8 mouse cellular contexts compared by ENCODE assay signal in genomic region chr17:27557927-27558661, GRCm38 (mm10). TPM values are rescaled to one million over a fixed set of nuclear protein-coding genes. Genes with fewer than 3 reads are reported as not detected.
DNase-seq lines count a peak whose midpoint lies in the region; ATAC-seq and TF ChIP-seq lines count a peak whose summit lies in the region.

No protein-coding gene starts in this region.

- 13% methylated on average over 14 of the region's 14 CpGs for WGBS in kidney, postnatal 0 days
- WGBS in forebrain, postnatal 0 days: 8% methylated on average over 14 of the region's 14 CpGs
- under 1% methylated on average over 14 of the region's 14 CpGs for WGBS in midbrain, embryonic 11.5 days

- no peaks in the 10 kb centered on the region for H3K36me3 ChIP-seq in kidney, postnatal 0 days (ENCODE audit: insufficient read depth, low read length)
- peaks cover 5% of the 10 kb centered on the region for H3K36me3 ChIP-seq in forebrain, postnatal 0 days (ENCODE audit: insufficient read depth)
- H3K36me3 ChIP-seq in midbrain, embryonic 11.5 days (ENCODE audit: control insufficient read depth, insufficient read depth, low read length): no peaks in the 10 kb centered on the region

- H3K9ac ChIP-seq in kidney, postnatal 0 days (ENCODE audit: low read depth, low read length): peak overlapping the region; percentile 88
- peak overlapping the region; percentile 94; the same call in 1 of the 2 replicates for H3K9ac ChIP-seq in forebrain, postnatal 0 days
- H3K9ac ChIP-seq in midbrain, embryonic 11.5 days (ENCODE audit: low read length): peak overlapping the region; percentile 94

- no peak for DNase-seq in kidney, postnatal 0 days (ENCODE audit: low spot score)
- DNase-seq in kidney, adult 9 months: no peak
- peak; percentile 81 for DNase-seq in brain, adult 2 months (ENCODE audit: low read depth, low spot score)
- DNase-seq in forebrain, postnatal 0 days: no peak
- DNase-seq in midbrain, embryonic 11.5 days (ENCODE audit: low spot score, missing footprints): peak; percentile 86
- no peak for DNase-seq in adrenal gland, adult 18-20 months (ENCODE audit: low spot score in 2 of 2)
- DNase-seq in urinary bladder, postnatal 10 days (ENCODE audit: low spot score): no peak
- DNase-seq in urinary bladder, postnatal 25 days (ENCODE audit: low spot score): no peak

- H3K4me1 ChIP-seq in kidney, postnatal 0 days (replicated peaks; ENCODE audit: insufficient read depth, low read length): peaks cover 18% of the 10 kb centered on the region
- H3K4me1 ChIP-seq in forebrain, postnatal 0 days (ENCODE audit: insufficient read depth): peaks cover 19% of the 10 kb centered on the region
- H3K4me1 ChIP-seq in midbrain, embryonic 11.5 days (ENCODE audit: control insufficient read depth, insufficient read depth, low read length): peaks cover 44% of the 10 kb centered on the region

- peak overlapping the region; percentile 91 for H3K4me2 ChIP-seq in kidney, postnatal 0 days (ENCODE audit: low read length)
- peak overlapping the region; percentile 78 for H3K4me2 ChIP-seq in forebrain, postnatal 0 days (ENCODE audit: low read depth)
- peak overlapping the region; percentile 76 for H3K4me2 ChIP-seq in midbrain, embryonic 11.5 days

- H3K27ac ChIP-seq in kidney, postnatal 0 days: peak overlapping the region; percentile 96
- H3K27ac ChIP-seq in forebrain, postnatal 0 days (ENCODE audit: low read depth, low read length): no peak overlapping the region
- H3K27ac ChIP-seq in midbrain, embryonic 11.5 days (ENCODE audit: low read depth, low read length): peak overlapping the region; percentile 95; the same call in 1 of the 2 replicates

- no peak for TF ChIP-seq CTCF in kidney, postnatal 0 days (IDR thresholded peaks at IDR 0.05; ENCODE audit: low read depth)
- no peak for TF ChIP-seq CTCF in forebrain, postnatal 0 days (IDR thresholded peaks at IDR 0.05; ENCODE audit: low read depth)

- H3K4me3 ChIP-seq in kidney, postnatal 0 days (replicated peaks; ENCODE audit: low read depth, low read length): peak overlapping the region; percentile 77
- H3K4me3 ChIP-seq in forebrain, postnatal 0 days (ENCODE audit: low read depth, low read length): peak overlapping the region; percentile 86
- peak overlapping the region; percentile 95 for H3K4me3 ChIP-seq in midbrain, embryonic 11.5 days (ENCODE audit: low read depth, low read length)

- H3K9me3 ChIP-seq in kidney, postnatal 0 days (replicated peaks; ENCODE audit: low read length): no peaks in the 10 kb centered on the region
- no peaks in the 10 kb centered on the region for H3K9me3 ChIP-seq in forebrain, postnatal 0 days (ENCODE audit: low read length)
- H3K9me3 ChIP-seq in midbrain, embryonic 11.5 days (ENCODE audit: control insufficient read depth, low read length): no peaks in the 10 kb centered on the region

- no peaks in the 10 kb centered on the region for H3K27me3 ChIP-seq in kidney, postnatal 0 days (ENCODE audit: insufficient read depth, low read length)
- H3K27me3 ChIP-seq in forebrain, postnatal 0 days (ENCODE audit: insufficient read depth, low read length): no peaks in the 10 kb centered on the region
- H3K27me3 ChIP-seq in midbrain, embryonic 11.5 days (ENCODE audit: control insufficient read depth, insufficient read depth, low read length): no peaks in the 10 kb centered on the region

- no peak for ATAC-seq in kidney, postnatal 0 days (replicated peaks; ENCODE audit: low FRiP score, low read depth)
- ATAC-seq in forebrain, postnatal 0 days: no peak
- ATAC-seq in midbrain, embryonic 11.5 days (ENCODE audit: low FRiP score): no peak

RNA-seq across cellular contexts. Expression of gene Hmga1, which starts 1.8 kb away (rescaled TPM):
- 131 and 136 TPM in 2 replicates for polyA plus RNA-seq in kidney, postnatal 0 days (2015; fragmentation: Nextera tagmentation; extraction: Ambion mirVana)
- total RNA-seq in forebrain, postnatal 0 days (2014; rRNA removed): 84.7 and 99.1 TPM in 2 replicates
- 122 and 123 TPM in 2 replicates for polyA plus RNA-seq in forebrain, postnatal 0 days (2015; fragmentation: Nextera tagmentation; extraction: Ambion mirVana)
- 354 and 406 TPM in 2 replicates for polyA plus RNA-seq in midbrain, embryonic 11.5 days (2014; fragmentation: Nextera tagmentation; extraction: Ambion mirVana)
- 10 to 100 TPM; 16.8 to 29.5 TPM for total RNA-seq in adrenal gland, adult 18-20 months (2021)

RNA-seq across cellular contexts. Expression of gene AI413582, which starts 7.5 kb away (rescaled TPM):
- polyA plus RNA-seq in kidney, postnatal 0 days (2015; fragmentation: Nextera tagmentation; extraction: Ambion mirVana): 34.5 and 35.6 TPM in 2 replicates
- 35.0 and 70.3 TPM in 2 replicates for total RNA-seq in forebrain, postnatal 0 days (2014; rRNA removed)
- 85.2 and 92.8 TPM in 2 replicates for polyA plus RNA-seq in forebrain, postnatal 0 days (2015; fragmentation: Nextera tagmentation; extraction: Ambion mirVana)
- polyA plus RNA-seq in midbrain, embryonic 11.5 days (2014; fragmentation: Nextera tagmentation; extraction: Ambion mirVana): 14.8 and 20.2 TPM in 2 replicates
- 10 to 100 TPM; 20.1 to 21.7 TPM for total RNA-seq in adrenal gland, adult 18-20 months (2021)

RNA-seq across cellular contexts. Expression of gene Grm4, which starts 36.9 kb away (rescaled TPM):
- polyA plus RNA-seq in kidney, postnatal 0 days (2015; fragmentation: Nextera tagmentation; extraction: Ambion mirVana): 1.1 and 1.3 TPM in 2 replicates
- 13.1 and 14.5 TPM in 2 replicates for total RNA-seq in forebrain, postnatal 0 days (2014; rRNA removed)
- polyA plus RNA-seq in forebrain, postnatal 0 days (2015; fragmentation: Nextera tagmentation; extraction: Ambion mirVana): 3.2 and 5.5 TPM in 2 replicates
- 3.5 and 3.6 TPM in 2 replicates for polyA plus RNA-seq in midbrain, embryonic 11.5 days (2014; fragmentation: Nextera tagmentation; extraction: Ambion mirVana)
- 1 to 10 TPM in 1 of 2 experiments, under 1 TPM in 1; 0.80 to 1.4 TPM for total RNA-seq in adrenal gland, adult 18-20 months (2021)

Comparison
In these comparisons a context has a peak if more than half of its experiments do, and no peak if none do; other contexts are left out.
1. DNase-seq: peak in brain, adult 2 months (single experiment) and midbrain, embryonic 11.5 days (single experiment); none in kidney, postnatal 0 days (single experiment), kidney, adult 9 months (single experiment), forebrain, postnatal 0 days (single experiment), adrenal gland, adult 18-20 months (0 of 2), urinary bladder, postnatal 10 days (single experiment) and urinary bladder, postnatal 25 days (single experiment).
2. Peak in every context shown above with its lines, with median percentiles within 50 percentile points of each other: H3K4me2 ChIP-seq, H3K4me3 ChIP-seq and H3K9ac ChIP-seq.